Mouse (Mus musculus) cerebellum, postnatal 14 days (tissue): ENCODE data around the gene Mast2.

Experiments
- DNase-seq, 2 experiments: peaks; one replicate each; pipeline ENCODE4 v3.0.0; 2021; ENCODE audit warnings: mixed read lengths in 2 of 2

Mast2 gene

DNA sequence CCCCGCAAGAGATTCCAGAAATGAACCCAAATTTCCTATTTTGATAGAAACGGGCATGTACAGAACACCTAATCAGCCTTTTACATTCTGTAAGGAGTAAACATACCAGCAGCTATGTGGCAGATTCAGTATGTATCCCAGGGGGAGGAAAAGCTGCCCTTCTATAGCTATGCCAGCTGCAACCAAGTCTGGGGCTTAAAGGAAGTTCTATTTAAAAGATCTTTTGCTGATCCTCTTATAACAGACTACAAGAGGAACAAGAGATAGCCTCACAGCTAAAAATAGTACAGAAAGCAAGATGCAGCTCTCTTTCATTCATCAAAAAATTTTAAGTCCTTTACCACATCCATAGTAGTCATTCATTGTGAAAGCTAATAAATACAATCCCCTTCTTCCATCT, 57.3 kb downstream of the Mast2 start:
- DNase-seq = no peak

DNA sequence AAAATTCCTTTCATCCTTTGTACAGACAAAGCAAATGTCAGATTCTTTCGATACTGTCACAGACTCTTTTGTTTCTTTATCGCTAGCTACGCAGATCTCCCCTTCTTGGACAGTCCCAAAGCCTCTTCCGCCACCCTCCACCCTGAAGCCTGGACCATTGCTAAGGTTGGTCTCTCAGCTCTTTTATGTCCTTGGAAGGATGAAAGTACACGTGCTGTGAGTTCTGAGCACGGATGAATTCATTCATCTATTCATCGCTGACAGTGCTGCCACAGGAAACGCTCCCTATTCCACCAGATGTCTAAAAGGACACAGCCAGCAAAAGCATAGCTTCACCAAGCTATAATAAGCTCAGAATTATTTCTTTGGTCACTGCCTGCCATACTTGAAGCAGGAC, 58.0 kb downstream of the Mast2 start:
- peak; percentile 43 to 52 for DNase-seq

DNA sequence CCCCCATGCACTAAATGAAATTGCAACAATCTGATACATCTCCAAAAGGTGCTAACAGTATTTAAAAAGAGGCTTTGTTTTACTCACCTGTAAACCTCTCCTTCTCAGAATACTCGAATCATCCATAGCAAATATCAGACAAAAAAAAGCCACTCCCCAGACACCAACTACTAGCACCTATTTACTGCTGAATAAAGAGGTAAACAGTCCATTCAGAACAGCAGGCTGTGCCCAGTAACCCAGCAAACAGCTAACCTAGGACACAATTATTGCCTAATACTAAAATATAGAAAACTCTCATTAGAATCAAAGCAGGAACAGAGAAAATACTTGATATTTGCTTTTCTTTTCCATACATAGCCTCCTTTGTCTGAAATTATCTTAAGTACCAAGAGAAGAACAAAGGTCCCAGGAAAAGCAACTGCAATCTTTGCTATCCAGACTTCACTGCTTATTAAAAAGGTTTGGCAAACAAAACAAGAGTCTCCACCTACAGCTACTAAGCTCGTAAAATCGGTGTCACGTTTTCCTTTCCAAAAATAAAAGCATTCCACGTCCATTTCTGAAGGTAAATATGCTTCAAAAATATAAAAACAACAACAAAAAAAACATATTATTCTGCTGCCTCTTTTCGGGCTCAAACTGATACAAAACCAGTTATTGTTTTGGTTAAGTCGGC, 58.6 kb downstream of the Mast2 start:
- no peak for DNase-seq

DNA sequence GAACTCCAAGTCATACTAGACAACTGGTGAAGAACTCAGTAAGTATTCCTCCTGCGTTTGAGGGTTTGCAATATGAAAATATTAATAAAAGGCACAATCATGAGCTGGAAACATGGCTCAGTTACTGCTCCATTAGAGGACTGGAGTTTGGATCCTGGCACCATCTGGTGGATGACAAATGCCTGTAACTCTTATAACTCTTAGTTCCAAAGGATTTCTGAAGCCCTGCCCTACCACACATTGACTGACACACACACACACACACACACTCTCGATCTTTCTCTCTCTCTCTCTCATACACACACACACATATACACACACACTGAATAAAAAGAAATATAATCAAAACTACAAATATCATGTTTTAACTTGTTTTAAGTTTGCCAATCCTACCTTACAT, 60.1 kb downstream of the Mast2 start:
- peak; percentile 39 to 42 for DNase-seq

DNA sequence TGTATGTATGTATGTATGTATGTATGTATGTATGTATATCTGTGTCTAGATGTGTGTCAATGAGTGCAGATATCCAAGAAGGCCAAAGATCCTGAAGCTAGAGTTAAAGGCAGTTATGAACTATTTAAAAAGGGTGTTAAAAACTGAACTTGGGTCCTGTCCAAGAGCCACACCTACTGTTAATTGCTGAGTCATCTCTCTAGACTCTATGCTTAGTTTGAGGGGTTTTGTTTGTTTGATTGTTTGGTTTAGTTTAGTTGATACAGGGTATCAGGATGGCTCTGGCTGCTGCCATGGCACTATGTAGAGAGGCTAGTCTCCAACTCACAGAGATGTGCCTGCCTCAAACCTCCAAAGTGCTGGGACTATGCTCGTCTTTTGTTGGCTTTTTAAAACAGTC, 61.3 kb downstream of the Mast2 start:
- DNase-seq = no peak

DNA sequence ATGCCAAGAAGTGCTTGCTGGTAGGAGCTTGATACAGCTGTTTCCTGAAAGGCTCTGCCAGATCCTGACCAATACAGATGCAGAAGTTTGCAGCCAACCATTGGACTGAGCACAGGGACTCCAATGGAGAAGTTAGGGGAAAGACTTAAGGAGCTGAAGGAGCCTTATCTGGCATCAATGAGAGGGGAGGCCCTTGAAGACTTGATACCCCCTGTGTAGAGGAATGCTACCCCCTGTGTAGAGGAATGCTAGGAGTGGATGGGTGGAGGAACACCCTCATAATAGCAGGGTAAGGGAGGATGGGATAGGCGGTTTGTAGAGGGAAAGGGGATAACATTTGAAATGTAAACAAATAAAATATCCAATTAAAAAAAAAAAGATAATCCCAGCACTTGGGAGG, 65.9 kb downstream of the Mast2 start:
- DNase-seq = no peak

DNA sequence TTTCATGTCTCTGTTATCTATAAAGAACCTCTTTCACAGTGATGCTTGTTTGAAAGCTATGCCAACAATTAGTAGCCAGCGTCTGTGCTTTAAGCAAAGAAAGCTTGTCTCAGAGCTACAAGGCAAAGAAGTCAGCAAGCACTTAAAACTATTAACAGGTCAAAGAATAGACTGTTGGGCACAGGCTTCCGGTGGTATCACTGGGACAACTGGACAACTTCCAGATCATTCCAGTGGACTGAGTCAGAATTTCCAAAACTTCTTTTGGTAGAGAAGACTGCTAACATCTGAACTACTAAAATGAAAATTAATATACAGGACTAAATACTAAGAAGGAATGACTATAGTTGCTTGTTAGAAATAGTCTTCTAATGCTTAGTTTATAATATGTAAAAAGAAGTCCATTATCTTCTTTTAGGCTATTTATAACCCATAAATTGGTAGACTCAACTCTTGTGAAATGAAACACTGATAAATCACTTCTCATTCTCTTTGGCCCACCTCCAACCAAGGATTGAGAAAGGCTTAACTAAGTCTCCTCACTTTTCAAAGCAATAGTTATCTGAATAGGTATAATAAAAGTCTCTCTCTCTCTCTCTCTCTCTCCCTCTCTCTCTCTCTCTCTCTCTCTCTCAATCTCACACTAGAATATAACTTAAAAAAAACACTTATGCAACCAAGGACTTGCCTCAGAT, 85.9 kb downstream of the Mast2 start:
- DNase-seq = no peak

DNA sequence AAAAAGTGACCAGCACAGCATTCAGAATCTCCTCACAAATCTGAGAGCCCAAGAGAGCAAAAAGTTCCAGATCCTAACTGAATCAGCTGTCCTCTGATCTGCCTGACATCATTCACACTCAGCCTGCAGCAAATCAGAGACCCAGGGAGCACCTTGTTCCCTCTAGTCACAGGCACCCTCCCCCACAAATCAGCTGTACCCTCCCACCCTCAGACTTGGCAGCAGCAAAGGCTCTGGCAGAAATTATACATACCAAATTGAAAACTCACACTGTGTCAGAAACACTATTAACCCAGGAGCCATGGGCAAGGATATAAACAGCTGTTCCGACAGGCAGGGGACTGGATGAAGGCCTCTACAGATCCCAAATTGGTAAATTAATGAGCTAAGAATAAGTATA, 92.3 kb downstream of the Mast2 start:
- peak; percentile 65 to 67 for DNase-seq

DNA sequence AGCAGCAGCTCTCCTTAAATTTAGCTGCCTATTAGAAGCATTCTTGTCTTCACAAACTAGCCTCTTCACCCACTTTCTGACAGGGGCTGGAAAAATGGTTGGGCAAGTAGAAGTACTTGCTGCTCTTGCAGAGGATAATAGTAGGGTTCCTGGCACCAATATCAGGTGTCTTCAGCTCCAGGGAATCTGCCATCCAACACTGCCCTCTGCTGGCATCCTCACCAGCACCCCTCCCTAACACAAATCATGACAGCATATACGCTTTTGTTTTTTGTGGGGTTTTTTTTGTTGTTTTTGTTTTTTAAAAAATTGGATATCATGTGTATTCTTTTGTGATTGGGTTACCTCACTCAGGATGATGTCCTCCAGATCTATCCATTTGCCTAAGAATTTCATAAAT, 105.9 kb downstream of the Mast2 start:
- peak in 1 of 2 experiments; percentile 13 for DNase-seq

DNA sequence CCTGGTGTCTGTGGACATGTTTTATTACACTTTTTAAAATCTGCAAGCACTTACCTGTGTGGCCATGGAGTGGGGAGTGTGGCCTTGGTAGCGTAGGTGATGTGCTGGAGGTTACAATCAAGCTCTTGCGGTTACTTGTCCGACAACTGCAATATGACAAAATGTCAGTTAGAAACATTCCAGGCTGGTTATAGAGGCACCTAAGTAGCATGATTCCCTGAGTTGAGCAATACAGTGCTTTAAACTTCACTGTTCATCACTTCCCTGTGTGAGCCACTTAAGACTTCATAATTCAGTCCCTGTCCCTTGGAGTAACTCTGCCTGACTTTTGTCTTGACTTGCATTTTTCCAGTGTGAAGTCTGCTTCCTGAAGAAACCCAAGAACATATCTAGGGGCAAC, 111.1 kb downstream of the Mast2 start:
- no peak for DNase-seq

DNA sequence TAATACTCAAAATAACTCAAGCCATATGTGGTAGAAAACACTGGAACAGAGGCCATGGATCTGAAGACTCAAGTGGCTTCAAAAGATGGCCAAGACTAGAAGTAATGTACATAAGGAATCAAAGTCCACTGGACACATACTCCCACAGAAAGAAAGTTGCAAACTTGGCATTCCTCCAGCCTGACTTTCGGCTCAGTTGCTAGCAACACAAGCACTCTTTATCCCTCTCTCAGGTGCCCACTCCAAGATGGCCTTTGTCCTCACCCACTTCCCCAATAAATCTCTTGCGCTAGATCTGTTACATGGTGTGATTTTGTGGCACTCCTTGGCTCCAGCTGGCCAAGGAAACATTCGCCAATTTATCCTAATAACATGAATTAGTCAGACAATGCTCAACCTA, 111.5 kb downstream of the Mast2 start:
- no peak for DNase-seq

DNA sequence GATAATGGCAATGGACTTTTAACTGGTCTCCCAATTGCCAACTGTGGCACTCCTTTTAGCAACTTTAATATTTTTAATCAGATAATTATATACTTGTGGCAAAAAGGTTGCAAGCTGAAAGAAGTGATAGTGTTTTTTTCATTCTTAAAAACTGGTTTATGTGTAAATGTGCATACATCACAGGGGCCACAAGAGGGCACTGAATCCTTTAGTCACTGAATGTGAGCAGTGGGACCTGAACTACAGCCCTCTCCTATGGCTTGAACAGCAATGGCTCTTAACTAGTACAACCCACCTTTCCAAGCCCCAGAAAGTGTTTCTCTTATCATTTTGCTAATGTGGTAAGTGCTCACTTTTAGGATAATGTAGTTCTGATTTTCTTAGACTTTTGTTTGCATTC, 121.9 kb downstream of the Mast2 start:
- DNase-seq = peak; percentile 80 to 84

DNA sequence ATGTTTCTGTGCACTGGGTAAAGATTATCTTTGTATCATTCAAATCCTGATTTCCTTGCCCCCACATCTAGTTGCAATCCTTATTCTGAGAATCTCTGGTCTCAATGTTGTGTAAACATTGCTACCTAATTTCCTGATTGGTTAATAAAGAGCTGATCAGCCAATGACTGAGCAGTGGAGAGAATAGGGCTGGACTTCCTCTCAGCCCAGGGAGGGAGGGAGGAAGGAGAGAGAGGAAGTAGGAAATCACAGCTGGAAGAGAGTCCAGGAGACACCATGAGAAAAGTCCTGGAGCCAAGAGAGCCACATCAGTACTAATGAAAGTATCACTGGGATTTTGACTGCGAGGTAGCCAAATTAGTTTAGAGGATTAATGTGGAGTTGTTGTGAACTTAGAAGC, 127.7 kb downstream of the Mast2 start:
- DNase-seq = no peak

DNA sequence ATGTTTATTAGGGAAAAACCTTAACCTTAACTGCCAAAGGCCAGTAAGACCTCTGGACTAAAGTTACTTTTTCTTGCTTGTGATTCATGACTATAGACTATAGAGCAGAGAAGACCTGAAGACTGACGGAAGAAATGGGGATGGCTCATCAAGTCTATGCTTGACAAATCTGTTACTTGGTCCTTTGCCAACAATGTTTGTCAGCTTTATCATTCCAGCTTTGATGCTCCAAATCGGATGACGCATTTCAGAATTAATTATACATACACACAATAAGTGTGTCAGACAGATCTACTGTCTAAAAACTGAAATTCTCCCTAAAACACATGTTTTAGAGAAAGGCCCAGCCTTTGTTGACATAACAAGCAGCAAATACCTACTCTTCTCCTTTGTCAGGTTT, 134.7 kb downstream of the Mast2 start:
- no peak for DNase-seq

DNA sequence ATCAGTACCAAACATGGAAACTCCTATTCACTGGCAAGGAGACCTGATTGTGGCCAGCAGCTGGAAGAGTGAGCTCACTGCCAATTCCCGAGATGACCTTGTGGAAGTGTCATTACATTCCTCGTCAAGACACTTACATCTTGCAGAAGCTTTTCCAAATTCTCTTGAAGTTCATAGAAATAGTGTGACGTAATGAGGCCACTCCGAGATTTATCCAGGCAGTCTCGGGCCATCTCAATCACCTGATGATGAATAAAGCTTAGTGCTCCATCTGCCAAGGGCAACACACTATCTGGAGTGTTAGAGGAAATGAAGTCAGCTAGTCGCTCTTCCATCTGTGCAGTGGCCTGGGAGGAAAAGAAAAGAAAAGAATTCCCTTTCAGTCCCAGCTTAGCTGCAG, 141.9 kb downstream of the Mast2 start:
- DNase-seq = no peak

DNA sequence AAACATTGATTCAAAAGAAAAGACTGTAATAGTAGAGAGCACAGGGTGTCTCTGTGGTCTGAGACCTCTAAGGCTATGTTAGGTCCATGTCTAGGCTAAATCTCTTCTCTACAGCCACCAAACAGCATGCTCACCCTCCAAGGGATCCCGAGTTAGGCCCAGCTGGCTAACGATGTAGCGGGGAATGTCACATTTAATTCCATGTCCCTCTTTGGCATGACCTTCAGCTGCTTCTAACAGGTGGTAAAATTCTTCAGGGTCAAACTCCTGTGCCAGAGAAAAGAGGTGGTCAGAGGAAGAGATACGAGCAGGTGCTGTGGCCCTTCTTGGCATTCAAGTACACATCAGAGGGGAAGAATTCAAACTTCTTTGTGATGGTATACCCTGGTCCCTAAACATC, 146.4 kb downstream of the Mast2 start:
- DNase-seq = no peak

DNA sequence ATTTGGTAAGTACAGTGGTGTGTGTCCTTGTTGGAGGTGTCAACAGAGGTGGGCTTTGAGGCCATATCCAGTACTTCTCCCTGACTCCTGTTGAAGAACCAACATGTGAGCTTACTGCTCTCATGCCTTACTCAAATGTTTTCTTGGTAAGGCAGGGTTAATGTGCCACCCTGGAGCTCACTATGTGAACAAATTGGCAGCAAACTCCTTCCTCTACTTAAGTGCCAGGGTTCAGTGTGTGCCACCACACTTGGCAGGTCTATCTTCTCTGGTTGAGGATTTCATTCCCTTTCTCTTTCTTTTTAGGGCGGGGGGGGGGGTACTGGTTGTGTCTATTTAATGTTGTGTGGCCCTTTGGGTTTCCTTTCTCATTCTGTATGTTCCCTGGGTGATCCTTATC, 159.4 kb downstream of the Mast2 start:
- DNase-seq = no peak

DNA sequence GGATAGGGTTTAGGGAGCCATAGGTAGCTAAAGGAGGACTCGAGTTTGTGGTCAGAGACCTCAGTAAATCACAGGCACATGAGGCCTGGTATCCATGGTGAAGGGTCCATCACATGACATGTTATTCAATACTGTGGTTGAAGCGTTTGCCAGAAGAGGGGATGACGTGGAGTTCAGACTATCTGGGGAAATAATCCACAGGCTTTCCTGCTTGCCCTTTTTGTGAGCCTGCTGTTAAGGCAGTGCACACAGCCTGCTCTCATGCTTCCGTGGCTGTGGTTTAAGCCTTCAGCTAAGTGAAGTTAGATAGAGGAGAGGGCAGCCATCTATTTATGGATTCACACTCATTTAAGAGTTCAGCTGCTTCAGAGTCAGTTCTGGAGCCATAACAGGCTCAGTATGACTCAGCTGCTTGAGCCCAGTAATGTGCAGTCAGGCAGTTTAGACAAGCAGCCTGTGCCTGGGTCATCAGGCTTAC, 163.1 kb downstream of the Mast2 start:
- no peak for DNase-seq

DNA sequence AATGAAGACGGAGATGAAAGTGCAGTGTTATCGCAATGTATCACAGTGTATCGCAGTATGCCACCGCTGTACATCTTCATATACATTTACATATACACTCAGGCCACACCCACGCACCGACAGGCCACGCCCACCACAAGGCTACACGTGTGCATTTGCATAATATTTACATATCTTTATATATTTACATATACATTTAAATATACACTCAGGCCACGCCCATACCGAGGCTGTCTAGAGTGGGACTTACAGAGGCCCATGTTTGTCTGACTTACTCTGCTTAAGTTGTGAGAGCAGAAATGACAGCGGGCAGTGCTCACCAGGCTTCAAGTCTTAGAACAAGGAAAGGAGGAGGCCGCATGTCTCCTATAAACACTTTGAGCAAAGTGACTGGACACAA, 170.7 kb downstream of the Mast2 start:
- DNase-seq = no peak

DNA sequence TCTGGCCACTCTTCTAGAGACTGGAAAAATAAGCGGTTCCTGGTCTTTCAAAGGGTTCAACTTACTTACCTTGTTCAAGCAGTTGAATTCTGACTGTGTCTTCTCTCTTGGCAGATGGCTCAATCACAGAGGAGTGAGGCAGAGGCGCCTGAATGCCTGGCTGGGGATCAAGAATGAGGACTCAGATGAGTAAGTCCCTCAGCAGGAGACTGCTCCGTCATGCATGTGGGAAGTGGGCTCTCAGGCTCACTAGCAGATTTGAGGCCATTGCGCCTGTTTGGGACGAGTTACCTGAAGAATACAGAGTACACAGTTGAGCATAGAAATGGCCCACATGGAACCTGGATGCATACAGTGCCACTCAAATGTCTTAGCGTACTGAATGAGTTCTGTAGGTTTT, 172.4 kb downstream of the Mast2 start:
- peak; percentile 75 to 76 for DNase-seq

DNA sequence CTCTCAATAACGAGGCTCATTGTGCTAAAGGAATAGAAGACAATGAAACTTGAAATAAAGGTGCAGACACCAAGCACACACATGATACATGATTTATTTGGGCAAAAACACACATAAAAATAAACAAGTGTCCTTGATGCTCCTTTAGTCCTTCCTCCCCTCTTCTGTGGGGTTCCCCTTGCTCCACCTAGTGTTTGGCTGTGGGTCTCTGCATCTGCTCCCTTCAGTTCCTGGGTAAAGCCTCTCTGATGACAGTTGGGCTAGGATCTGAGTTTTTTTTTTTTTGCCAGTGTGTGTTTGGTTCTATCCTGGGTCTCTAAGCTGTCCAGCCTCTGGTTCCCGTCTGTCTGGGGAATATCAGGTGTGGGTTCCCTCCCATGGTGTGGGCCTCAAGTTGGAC, 181.8 kb downstream of the Mast2 start:
- peak in 1 of 2 experiments; percentile 51 for DNase-seq

DNA sequence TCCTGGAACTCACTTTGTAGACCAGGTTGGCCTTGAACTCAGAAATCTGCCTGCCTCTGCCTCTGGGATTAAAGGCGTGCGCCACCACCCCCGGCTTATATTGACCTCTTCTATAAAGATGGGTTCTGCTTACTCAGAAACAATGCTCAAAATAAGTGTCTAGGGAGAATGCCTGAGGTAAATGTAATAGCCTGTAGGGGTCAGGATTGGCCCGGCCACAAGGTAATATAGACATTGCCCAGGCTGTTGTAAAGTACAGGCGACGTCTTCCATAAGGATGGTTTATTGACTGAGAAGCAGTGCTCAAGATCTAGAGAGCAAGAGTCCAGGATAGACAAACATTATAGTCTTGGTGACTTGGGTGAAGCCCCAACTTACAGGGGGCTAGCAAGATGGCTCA, 195.8 kb downstream of the Mast2 start:
- no peak for DNase-seq
